Mouse (Mus musculus) testis, adult 2 months (tissue): ENCODE results near the gene Mum1. TPM values are rescaled to one million over a fixed set of nuclear protein-coding genes. Genes with fewer than 3 reads are reported as not detected.

Experiments
- H3K27ac ChIP-seq: fragments of 200-500 bp; 2 replicates; pipeline ENCODE4 v1.5.1; 2012; ENCODE audit warnings: low read depth, low read length; ENCODE audit not compliant: control insufficient read depth, insufficient read depth
- H3K27me3 ChIP-seq: fragments of 200-500 bp; 2 replicates; pipeline ENCODE4 v1.6.1; 2012; ENCODE audit warnings: mild to moderate bottlenecking, low read length, moderate library complexity; ENCODE audit not compliant: control insufficient read depth, insufficient read depth
- H3K36me3 ChIP-seq: fragments of 200-500 bp; 2 replicates; pipeline ENCODE4 v1.6.1; 2012; ENCODE audit warnings: mild to moderate bottlenecking, low read length; ENCODE audit not compliant: control insufficient read depth, insufficient read depth
- H3K4me1 ChIP-seq: fragments of 200-500 bp; 2 replicates; pipeline ENCODE4 v1.6.1; 2012; ENCODE audit warnings: low read length; ENCODE audit not compliant: control insufficient read depth, insufficient read depth
- H3K4me3 ChIP-seq: fragments of 200-500 bp; 2 replicates; pipeline ENCODE4 v1.5.1; 2012; ENCODE audit warnings: low read depth, mild to moderate bottlenecking, low read length, moderate library complexity, mixed read lengths; ENCODE audit not compliant: control insufficient read depth
- CTCF ChIP-seq: fragments of 200-500 bp; IDR thresholded peaks from 2 replicates; pipeline ENCODE4 v1.5.1; 2012; ENCODE audit warnings: low read depth, mild to moderate bottlenecking, inconsistent platforms, low read length, moderate library complexity; ENCODE audit not compliant: control insufficient read depth, insufficient read depth, insufficient replicate concordance
- POLR2A ChIP-seq: fragments of 200-500 bp; IDR thresholded peaks from 2 replicates; pipeline ENCODE4 v1.6.1; 2012; ENCODE audit warnings: low read depth, mild to moderate bottlenecking, inconsistent platforms, low read length, moderate library complexity; ENCODE audit not compliant: control insufficient read depth
- polyA plus RNA-seq: library from polyadenylated mRNA; depleted of rRNA; stranded (reverse); fragments of >200 nt; gene quantifications from 2 replicates; pipeline ENCODE4 v1.2.3, GENCODE M21; 2012; rRNA removed

The Mum1 gene
- polyA plus RNA-seq, 1 experiment = 282 TPM

DNA sequence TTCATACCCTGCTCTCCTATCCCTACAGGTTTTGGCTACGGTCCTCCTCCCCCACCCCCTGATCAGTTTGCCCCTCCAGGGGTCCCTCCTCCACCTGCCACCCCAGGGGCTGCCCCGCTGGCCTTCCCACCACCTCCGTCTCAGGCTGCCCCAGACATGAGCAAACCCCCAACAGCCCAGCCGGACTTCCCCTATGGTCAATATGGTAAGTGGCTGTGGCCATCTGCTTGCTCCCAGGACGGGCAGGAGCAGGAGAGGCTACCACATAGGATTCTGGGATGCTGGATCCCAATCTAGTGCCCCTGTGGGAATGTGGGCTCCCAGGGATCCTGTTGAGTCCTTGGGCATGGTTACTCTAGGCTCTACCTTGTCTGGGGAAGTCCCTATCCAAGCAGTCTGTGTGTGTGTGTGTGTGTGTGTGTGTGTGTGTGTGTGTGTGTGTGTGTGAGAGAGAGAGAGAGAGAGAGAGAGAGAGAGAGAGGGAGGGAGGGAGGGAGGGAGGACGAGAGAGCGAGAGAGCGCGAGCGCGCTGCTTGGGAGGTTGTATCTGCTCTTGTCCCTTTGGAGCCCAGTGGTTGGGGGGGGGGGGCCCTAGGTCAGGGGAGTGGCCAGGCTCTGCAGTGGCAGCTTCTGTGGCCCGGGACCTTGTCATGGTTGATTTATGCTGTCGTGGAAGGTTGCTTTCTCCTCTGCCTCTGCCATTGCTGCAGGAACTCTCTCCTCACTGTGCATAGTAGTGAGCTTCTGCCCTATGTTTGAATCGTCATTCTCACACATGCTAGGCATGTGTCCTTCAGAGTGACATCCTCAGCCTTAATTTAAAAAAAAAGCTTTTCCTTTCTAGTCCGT, 59.2 kb downstream of the Mum1 start:
- Histone ChIP-seq H3K4me3 (no peak overlapping the region), H3K27ac (no peak overlapping the region), H3K4me1 (no peaks in the 10 kb centered on the region), H3K36me3 (no peaks in the 10 kb centered on the region; the same call in none of the 2 replicates), H3K27me3 (no peaks in the 10 kb centered on the region)
- TF ChIP-seq CTCF (no peak), POLR2A (no peak)

DNA sequence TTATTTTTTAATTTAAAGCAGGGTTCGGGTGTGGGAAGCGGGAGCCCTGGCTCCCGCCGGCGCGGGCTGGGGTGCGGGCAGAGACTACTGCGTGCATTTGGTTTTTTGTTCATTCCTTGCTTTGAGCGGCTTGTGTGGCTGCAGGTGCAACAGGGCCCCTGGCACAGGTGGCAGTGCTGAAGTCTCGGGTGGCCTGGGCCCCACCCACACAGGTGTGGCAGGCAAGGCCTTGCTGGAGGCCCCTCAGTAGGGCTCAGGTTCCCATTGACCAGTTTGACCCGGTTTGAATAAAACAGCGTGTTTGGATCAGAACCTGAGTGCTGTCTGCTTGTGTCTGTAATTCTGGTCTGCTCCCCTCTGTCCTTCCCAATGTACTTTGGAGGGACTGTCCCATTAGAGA, 61.9 kb downstream of the Mum1 start:
- Histone ChIP-seq H3K27ac (no peak overlapping the region), H3K27me3 (no peaks in the 10 kb centered on the region)

GRCm38 (mm10) chr10:80288657-80289056, 62.4 kb downstream of the Mum1 start:
- Histone ChIP-seq H3K4me1 (peaks cover 7% of the 10 kb centered on the region), H3K27ac (no peak overlapping the region), H3K4me3 (no peak overlapping the region), H3K27me3 (no peaks in the 10 kb centered on the region), H3K36me3 (peaks cover 1% of the 10 kb centered on the region)
- TF ChIP-seq POLR2A = no peak
- no peak for TF ChIP-seq CTCF

More for the DNA sequence above, 61.9 kb downstream of the Mum1 start:
- H3K4me3 ChIP-seq = no peak overlapping the region
- peaks cover 1% of the 10 kb centered on the region for H3K4me1 ChIP-seq
- H3K36me3 ChIP-seq = no peaks in the 10 kb centered on the region; the same call in none of the 2 replicates
- TF ChIP-seq CTCF (no peak), POLR2A (no peak)

GRCm38 (mm10) chr10:80292251-80293146, 66.3 kb downstream of the Mum1 start, which contains the start of gene Rps15:
TSS of gene Rps15 (plus strand) at chr10:80292453.
- Histone ChIP-seq H3K36me3 (peaks cover 1% of the 10 kb centered on the region; the same call in 1 of the 2 replicates), H3K27ac (peak within 1 kb of the TSS; percentile 98), H3K4me1 (peaks cover 14% of the 10 kb centered on the region), H3K27me3 (no peaks in the 10 kb centered on the region), H3K4me3 (peak within 1 kb of the TSS; percentile 98)
- peak; percentile 46; the same call in 1 of the 2 replicates for TF ChIP-seq CTCF
- peak; percentile 98 for TF ChIP-seq POLR2A

DNA sequence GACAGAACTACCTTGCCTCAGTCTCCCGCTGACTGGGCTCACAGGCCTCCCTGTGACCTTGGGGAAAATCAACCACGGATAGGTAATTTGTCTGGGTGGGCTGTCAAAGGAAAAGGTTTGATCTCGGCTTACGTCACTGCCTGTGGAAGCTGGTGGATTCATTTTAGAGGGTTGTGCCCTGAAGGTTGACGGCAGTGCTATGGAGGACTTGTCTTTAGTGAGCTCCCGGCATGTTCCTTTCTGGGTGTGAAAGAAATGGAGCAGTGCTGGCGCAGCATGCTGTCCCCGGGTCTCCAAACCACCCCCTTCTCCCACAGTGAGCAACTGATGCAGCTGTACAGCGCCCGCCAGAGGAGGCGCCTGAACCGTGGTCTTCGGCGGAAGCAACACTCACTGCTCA, 67.1 kb downstream of the Mum1 start:
- Histone ChIP-seq H3K27me3 (no peaks in the 10 kb centered on the region), H3K4me1 (peaks cover 14% of the 10 kb centered on the region), H3K27ac (peak overlapping the region; percentile 98), H3K36me3 (peaks cover 1% of the 10 kb centered on the region; the same call in 1 of the 2 replicates), H3K4me3 (peak overlapping the region; percentile 98)
- TF ChIP-seq CTCF = no peak
- TF ChIP-seq POLR2A = no peak

Other genes starting within 250 kb of the Mum1 start
- 202 and 209 TPM in 2 replicates for gene Tmem259, start 242.1 kb upstream of the Mum1 start, polyA plus RNA-seq
- gene Cnn2, start 237.8 kb upstream of the Mum1 start, polyA plus RNA-seq = 4.4 and 6.8 TPM in 2 replicates
- 2.2 and 2.3 TPM in 2 replicates for gene Abca7, start 229.9 kb upstream of the Mum1 start, polyA plus RNA-seq
- 2.1 and 3.4 TPM in 2 replicates for gene Arhgap45, start 209.8 kb upstream of the Mum1 start, polyA plus RNA-seq
- gene Polr2e, start 186.6 kb upstream of the Mum1 start, polyA plus RNA-seq = 104 and 113 TPM in 2 replicates
- gene Gpx4, start 179.3 kb upstream of the Mum1 start, polyA plus RNA-seq = 3,516 and 3,720 TPM in 2 replicates
- gene Sbno2, start 120.9 kb upstream of the Mum1 start, polyA plus RNA-seq = 13.9 and 14.0 TPM in 2 replicates
- 215 and 222 TPM in 2 replicates for gene Stk11, start 110.6 kb upstream of the Mum1 start, polyA plus RNA-seq
- 241 and 347 TPM in 2 replicates for gene Atp5d, start 87.8 kb upstream of the Mum1 start, polyA plus RNA-seq
- gene Cbarp, start 85.6 kb upstream of the Mum1 start, polyA plus RNA-seq = 3.8 and 5.1 TPM in 2 replicates
- gene Midn, start 78.2 kb upstream of the Mum1 start, polyA plus RNA-seq = 70.1 and 79.2 TPM in 2 replicates
- gene Cirbp, start 60.4 kb upstream of the Mum1 start, polyA plus RNA-seq = 105 and 127 TPM in 2 replicates
- 7.4 and 7.9 TPM in 2 replicates for gene 1600002K03Rik, start 53.5 kb upstream of the Mum1 start, polyA plus RNA-seq
- 1.1 and 1.4 TPM in 2 replicates for gene Efna2, start 47.0 kb upstream of the Mum1 start, polyA plus RNA-seq
- 105 and 132 TPM in 2 replicates for gene Ndufs7, start 22.7 kb downstream of the Mum1 start, polyA plus RNA-seq
- 38.5 and 39.6 TPM in 2 replicates for gene Gamt, start 34.6 kb downstream of the Mum1 start, polyA plus RNA-seq
- gene Dazap1, start 35.1 kb downstream of the Mum1 start, polyA plus RNA-seq = 97.5 and 114 TPM in 2 replicates
- gene Rps15, start 66.0 kb downstream of the Mum1 start, polyA plus RNA-seq = 672 and 893 TPM in 2 replicates
- gene Apc2, start 69.5 kb downstream of the Mum1 start, polyA plus RNA-seq = 1.4 and 1.8 TPM in 2 replicates
- 11.3 and 13.1 TPM in 2 replicates for gene 2310011J03Rik, start 94.1 kb downstream of the Mum1 start, polyA plus RNA-seq
- 324 and 326 TPM in 2 replicates for gene Pcsk4, start 103.1 kb downstream of the Mum1 start, polyA plus RNA-seq
- gene Reep6, start 103.5 kb downstream of the Mum1 start, polyA plus RNA-seq = 698 and 732 TPM in 2 replicates
- 3.3 and 4.1 TPM in 2 replicates for gene Adamtsl5, start 122.0 kb downstream of the Mum1 start, polyA plus RNA-seq
- gene Plk5, start 130.0 kb downstream of the Mum1 start, polyA plus RNA-seq = 1.3 and 1.7 TPM in 2 replicates
- 596 and 686 TPM in 2 replicates for gene Mex3d, start 161.2 kb downstream of the Mum1 start, polyA plus RNA-seq
- gene Mbd3, start 173.1 kb downstream of the Mum1 start, polyA plus RNA-seq = 135 and 153 TPM in 2 replicates
- 446 and 549 TPM in 2 replicates for gene Uqcr11, start 180.4 kb downstream of the Mum1 start, polyA plus RNA-seq
- 13.4 and 14.9 TPM in 2 replicates for gene Tcf3, start 207.2 kb downstream of the Mum1 start, polyA plus RNA-seq